Mouse (Mus musculus) right cerebral cortex, adult 18-20 months (tissue): ENCODE measurements around the gene Ryk.
"Not testable (repeated sequence)": the region's sequence is repeated elsewhere in the genome, so short reads cannot be mapped to it uniquely, and the experiment has no call there.

Source experiments
- DNase-seq: peaks from one replicate; pipeline ENCODE4 v3.0.0; 2022; ENCODE audit warnings: mixed read lengths

Gene Ryk

DNA sequence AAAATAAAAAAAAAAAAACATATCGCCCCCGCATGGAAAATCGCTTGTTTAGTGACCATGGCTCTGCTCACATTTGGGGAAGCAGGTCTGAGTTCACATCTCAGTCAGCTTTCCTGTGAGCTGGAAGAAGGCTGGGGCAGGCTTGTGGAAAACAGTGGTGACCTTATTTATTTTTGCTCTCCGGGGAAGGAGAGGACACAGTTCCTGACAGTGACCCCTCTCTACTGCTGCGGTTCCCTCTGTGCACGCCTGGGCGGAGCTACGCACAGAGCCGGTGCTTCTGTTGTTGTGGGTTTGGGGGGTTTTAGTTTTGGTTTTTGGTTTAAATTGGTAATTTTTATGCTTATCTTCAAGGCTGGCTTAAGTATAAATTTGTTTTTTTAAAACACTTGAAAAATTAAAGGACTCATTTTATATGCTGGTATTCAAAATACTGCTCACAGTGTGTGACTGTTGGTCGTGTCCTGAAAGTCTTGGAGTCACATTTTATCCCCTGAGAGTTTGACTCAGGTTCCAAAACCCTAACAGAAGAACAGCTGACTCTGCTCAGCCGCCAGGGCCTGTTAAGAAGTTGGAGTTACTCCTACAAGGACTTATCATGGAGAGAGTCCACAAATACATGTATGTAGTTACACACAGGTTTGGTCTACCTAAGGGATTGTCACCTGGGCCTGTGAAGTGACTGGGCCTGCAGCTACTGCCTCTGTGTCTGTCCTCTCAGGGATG, 73.0 kb downstream of the Ryk start:
- DNase-seq: no peak

DNA sequence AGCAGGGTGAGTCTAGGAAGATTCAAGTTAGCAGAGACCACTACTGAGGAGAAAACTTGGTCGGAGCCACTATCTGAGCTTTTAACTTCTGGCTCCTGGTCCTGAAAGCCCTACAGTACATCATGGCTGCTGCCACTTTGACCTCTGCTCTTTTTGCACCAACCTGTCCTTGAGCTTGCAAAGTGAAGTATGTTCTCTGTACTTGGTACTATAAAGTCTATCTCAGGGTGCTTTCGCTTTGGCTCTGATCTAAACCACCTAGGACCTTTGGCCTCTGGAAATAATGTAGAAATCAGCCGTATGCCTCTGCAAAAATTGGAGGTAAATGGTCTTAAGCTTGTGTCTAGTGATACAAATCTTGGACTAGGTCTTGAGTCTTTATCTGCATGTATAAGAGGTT, 76.8 kb downstream of the Ryk start:
- DNase-seq: no peak

DNA sequence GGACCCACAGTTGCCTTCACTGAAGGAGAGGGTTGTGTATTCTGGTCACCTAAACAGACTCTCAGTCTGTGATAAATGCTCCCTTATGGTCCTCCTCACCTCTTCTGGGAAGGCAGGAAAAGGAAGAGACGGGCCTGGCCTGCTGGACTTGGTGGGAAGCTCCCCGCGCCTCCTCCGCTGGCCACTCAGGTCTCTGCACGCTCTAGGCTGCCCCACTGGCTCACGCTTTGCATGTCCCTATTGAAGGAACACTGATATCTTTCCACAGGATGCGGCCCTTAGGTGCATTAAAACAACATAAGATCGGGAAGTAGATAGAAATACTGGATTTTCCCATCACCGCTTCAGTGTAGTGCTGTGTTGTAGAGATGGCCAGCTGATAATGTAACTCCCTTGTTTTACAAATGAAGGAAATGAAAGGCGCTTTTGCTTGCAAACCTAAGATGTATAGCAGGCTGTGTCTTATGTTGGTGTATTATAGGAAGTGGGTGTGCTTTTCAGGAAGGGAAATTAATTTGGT, 77.9 kb downstream of the Ryk start:
- no peak for DNase-seq

DNA sequence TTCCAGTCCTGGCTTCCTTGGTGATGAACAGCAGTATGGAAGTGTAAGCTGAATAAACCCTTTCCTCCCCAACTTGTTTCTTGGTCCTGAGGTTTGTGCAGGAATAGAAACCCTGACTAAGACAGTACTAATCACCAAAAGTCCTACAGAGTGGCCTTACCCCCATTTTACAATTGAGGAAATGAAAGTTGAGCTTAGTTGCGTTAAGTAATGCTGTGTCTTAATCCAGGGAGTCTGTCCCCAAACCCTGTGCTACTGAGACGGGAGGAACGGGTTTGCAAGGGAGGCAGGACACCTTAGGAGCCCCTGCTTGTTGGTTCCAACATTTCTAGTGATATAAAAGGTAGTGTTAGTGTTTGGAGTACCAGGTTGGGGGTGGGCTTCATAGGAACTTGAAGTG, 78.9 kb downstream of the Ryk start:
- DNase-seq: not testable (repeated sequence)

DNA sequence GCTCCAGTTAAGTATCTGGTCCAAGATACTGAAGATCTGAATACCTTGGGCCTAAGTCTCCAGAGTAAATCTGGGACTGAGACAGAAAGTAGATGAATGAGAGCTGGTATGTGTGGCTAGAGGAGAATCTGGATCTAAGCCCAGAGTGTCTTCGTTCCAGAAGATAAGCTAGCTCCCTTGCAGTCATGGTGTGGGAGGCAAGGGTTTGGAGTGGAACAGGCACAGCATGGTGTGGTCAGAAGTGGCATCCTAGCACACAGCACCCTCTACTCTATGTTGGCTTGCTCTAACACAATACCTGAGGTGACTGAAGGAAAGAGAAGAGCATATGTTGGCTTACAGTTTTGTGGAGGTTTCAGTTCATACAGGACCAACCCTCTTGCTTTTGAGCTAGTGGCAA, 79.9 kb downstream of the Ryk start:
- DNase-seq: peak; percentile 58

DNA sequence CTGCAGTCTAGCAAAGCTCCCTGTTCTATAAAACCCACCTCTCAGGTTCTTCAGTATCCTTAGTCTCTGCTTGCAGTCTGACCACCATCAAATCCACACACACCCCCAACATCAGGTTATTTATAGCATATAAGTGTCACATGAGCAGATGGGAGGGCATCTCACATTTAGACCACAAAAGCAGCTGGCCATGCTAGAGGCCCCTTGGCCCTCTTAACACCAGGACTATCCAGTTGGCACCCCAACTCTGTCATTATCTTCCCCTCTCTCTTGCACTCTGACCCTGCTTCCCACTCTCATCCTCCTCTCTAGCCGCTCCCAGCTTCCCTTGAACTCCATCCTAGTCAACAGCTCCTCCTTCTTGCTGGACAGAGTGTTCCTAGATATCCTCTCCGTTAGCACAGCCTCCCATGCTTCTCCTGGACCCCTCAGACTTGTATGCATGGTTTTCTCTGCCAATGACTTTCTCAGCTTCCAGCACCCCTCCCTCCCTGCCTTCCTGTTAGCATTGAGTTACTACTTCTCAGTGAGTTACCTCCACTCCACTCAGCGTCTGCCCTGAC, 80.7 kb downstream of the Ryk start:
- no peak for DNase-seq

DNA sequence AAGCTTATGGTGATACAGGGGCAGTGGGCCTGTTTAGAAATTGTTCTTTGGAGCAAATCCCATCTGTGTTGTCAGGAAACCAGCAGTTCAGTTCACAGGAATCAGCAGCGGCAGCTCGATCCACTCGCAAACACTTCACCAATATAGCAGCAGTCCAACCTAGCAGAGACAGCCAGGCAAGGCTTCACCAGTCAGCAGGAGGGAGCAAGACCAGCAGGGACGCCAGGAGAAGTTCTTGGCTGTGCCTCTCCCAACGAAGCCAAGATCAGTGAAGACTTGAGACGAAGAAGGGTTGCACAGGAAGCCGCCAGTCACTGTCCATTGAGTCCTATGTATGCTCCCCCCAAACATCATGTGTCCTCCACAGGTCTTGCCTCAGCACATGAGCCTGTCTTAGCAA, 81.4 kb downstream of the Ryk start:
- no peak for DNase-seq

DNA sequence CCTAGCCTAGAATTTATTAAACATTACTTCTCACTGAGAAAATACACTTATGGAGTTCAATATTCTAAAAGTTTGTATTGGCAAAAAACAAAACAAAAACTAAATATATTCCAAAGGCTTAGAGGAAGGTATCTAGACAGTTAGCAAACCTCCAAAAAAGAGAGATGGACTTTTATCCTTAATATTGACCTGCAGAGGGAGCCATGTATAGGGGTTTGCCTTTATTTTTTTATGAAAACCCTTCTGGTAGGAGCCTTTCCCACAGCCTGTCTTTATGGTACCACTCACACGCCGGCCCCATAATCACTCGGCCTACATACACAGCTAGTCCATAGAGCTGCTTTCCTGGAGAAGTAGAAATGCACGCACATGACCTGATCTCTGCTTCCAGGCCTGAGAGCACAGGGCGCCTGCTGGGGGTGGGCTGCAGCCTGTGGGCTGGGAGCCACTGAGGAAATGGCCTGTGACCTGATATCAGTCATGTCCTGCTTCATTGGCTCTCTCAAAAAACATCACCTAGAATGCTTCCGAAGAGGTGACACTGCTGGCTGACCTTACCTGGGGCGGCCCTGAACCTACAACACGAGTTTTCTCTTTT, 82.9 kb downstream of the Ryk start:
- DNase-seq: no peak

DNA sequence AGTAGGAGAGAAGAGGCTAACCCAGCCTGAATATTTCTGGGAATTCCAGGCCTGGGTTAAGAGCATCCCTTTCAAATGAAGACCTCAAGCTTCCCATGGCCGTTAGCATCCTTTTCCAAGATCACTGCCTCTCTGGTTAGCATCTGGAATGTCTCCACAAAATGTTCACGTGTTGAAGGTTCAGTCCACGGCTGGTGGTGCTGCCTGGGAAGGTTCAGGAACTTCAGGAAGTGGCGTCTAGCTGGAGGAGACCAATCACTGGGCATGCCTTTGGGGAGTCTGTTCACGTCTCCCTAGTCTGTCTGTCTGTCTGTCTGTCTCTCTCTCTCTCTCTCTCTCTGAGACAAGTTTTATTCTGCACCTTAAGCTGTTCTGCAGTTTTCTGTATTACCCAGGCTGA, 84.8 kb downstream of the Ryk start:
- DNase-seq: no peak

DNA sequence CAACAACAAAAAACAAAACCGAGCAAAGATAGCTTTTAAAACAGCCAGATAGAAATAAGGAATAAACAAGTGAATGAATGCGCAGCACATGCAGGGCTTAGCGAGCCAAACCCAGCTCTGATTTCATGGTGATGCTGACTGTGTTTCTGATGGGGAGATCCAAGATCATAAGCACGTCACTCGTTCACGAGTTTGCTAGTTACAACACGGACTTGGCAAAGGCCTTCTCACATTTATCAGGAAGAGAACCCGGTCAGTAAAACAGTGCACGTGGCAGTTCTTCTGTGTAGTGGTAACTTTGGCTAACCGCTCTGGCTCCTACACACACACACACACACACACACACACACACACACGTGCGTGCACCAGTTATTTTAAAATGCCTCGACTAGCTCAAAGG, 87.1 kb downstream of the Ryk start:
- no peak for DNase-seq

DNA sequence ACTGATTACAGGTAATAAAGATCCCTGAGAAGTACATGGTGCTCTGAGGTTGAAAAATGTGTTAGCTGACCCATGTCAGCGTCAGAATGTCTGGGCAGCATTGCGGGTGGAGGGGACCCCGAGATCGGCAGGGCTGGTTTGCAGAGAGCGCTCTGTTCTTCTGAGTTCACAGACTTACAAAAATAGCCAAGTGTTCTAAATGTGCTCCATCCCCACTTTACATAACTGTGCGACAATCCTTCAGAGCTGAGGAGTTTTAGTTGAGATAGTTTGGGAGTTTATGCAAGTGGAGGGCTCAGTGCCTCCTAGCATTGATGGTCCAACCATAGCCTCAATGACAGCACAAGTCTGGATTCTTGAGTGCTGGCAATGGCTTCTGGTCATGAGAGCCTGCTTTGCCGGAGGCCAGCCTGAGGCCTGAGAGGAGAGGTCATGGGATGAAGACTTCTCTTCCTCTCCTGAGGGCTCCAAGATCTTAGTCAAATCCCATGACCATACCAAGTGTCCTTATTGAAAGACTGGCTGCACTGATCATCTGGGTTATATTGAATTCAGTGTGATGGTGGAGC, 88.2 kb downstream of the Ryk start:
- DNase-seq: peak; percentile 55

DNA sequence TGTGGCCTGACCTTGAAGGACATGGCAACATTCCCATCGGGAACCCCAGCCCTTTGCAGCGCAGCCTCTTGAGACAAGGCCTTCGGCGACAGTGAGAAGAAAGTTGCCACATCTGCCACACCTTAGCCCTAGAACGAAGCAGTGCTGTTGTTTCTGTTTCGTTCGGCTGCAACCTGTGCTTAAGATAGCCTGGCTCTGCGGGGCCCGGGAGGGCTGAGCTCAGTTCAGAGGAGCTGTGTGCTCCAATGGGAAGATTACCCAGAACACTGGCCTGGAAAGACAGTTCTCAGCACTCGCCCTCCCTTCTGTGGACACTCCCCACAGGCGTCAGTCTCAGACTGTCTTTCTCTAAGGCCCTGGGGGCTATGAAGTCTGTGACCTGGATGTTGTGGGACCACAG, 89.1 kb downstream of the Ryk start:
- DNase-seq: no peak

DNA sequence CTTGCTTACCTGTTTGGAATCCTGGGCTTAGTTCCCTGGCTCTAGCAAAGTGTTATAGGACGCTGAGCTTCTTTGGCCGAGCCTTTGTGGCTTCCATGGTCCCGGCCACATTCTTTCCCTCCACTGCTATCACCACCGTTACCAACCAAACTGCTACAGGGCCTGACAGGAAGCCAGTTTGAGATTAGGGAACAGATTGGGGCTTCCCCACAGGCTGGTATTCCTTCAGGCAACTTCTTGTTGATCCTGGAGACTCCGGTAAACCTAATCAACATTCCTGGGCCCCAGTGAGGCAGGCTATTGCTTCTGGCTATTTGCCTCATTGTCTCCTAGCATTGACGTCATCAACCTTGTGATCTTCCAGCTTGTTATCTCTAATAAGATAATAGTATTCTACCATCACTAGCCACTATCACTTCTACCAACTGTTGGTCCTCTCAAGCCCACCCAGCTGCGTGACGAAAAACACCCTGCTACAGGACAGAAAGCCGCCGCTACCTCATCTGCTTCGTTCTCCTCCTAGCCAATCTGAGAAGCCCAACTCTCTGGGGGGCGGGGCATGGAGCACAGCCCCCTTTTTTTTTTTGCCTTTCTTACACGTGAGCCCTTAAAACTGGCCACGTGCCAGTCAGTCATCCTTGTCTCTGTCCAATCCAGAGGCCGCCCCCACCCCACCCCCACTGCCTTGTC, 90.1 kb downstream of the Ryk start:
- DNase-seq: no peak

DNA sequence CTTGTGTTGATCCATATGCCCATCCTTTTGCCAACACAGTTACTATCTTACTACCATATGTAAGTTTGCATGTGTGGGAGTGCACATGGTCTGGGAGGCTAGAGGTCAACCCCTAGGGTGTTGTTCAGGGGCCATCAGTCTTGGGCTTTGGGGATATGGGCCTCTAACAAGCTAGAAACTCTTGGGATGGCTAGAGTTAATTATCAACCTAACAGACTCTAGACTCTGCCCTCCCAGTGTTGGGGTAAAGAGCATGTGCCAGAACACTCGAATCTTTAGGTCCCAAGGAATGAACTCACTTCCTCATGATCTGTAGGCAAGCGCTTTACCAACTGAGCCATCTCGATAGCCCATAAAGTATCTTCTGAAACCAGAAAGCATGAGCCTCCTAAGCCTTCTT, 91.4 kb downstream of the Ryk start:
- no peak for DNase-seq

DNA sequence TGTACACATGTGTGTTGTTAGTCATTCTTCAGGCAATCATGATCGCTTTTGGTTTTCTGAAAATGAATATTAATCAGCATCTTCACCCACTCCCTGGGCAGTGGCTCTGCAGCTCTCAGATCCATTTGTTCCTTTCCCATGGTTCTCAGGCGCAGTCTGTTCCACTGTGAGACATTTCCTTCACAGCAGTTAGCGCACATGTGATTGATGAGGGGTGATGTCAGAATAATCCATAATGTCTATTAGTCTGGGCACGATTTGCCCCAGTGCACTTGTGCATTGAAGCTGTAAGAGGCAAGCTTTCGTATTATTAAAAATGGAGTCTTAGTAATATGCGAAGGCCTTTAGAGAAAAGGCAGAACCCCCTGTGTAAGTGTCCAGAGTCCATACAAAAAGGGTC, 95.1 kb downstream of the Ryk start:
- DNase-seq: no peak

DNA sequence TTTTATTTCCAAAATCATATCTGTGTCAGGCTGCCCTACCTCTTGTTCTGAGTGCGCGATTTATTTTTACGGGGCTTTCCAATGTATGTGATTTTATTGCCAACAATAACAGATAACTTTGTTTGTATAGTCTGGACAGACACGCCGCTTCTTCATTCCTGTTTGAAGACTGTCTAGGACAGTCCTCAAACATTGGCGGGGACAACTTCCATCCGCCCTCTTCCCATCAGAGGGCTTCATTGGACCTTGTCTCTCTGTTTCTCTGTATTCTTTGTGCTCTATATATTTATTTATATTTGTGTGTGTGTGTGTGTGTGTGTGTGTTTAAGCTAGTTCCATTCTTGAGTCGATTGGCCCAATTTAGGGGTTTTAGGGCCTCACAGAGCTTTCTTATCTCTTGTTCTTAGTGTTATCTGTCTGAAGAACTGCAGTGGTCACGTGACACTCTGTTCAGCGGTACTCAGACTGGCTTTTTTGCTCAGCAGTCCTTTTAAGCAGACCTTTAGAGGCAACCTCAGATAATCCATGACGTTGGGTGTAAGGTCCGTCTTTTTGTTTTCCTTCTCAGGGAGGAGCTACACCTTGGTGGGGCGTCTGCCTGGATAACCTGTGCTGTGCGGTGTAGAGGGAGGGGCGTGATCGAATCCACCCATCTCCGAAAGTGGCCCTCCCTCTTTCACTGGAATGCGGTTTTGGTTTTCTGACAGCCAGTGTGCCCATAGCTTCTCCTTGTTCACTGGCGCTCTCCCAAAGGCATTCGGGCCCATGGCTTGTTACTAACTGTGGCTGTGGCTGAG, 99.4 kb downstream of the Ryk start:
- DNase-seq: no peak

DNA sequence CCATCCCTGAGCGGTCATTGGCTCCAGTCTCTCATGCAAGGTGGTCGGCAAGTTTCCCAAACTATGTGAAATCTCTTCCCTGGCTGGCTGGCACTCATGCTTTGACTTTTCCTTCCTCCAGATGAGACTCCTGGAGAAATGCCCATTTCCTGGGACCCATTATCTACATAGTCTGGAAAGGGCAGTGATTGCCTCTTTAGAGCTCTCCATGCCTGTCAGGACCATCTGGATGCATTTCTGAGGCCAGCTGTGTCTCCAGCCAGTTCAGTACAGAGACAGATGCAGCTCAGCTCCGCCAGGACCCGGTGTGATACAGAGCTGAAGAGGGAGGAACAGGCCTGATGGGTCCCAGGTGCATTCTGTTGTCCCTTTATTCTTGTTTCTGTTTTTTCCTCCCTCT, 107.5 kb downstream of the Ryk start:
- DNase-seq: no peak

DNA sequence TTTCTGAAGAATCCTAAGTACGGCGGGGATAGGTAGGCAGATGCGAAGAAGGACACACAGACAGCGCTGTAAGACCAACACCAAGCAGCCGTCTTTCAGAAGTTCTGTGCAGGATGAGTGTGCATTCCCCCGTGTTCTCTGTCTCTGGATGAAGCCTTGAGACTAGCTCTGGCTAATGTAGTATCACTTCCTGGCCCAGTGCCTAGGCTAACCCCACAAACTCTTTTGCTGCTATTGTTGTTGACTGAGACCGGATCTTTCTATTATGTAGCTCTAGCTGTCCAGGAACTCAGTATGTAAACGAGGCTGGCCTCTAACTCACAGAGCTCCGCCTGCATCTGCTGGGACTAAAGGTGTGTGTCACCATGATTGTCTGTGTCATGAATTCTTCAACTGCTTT, 110.2 kb downstream of the Ryk start:
- no peak for DNase-seq

DNA sequence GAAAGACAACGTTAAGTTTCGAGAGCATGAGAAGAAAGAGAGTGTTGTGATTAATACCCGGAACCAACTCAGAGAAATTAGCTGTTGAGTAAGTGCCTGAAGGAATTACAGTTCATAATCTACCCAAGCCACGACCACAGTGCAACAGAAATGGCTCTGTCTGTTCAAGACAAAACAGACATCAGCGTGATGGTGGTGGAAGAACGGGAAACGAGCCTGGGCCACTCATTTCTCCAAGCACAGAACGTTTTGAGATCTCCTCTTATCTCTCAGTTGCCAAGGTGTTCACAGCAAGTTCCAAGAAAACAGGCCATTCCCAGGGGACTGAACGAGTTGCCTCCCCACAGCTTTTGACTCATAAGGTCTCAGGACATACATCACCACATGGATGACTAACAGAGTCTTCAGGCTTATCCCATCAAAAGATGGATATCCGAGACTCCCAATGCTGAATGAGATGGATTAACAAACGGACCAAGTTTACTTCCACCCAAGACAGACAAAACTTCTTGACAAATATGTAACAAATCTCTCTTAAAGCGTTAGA, 111.8 kb downstream of the Ryk start:
- no peak for DNase-seq

DNA sequence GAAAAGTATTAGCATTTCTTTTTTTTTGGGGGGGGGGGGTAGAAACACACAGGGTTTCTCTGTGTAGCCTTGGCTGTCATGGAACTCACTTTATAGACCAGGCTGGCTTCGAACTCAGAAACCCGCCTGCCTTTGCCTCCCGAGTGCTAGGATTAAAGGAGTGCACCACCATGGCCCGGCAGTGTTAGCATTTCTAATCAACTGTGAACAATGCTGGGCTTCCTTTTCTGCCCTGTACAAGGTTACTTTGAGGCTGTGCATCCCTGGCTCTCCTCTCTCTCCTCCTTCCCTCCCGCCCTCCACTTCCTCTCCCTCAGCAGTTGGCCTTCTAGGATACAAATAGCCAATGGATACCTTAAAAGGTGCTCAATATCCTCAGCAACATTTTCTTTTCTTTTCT, 114.0 kb downstream of the Ryk start:
- DNase-seq: no peak

DNA sequence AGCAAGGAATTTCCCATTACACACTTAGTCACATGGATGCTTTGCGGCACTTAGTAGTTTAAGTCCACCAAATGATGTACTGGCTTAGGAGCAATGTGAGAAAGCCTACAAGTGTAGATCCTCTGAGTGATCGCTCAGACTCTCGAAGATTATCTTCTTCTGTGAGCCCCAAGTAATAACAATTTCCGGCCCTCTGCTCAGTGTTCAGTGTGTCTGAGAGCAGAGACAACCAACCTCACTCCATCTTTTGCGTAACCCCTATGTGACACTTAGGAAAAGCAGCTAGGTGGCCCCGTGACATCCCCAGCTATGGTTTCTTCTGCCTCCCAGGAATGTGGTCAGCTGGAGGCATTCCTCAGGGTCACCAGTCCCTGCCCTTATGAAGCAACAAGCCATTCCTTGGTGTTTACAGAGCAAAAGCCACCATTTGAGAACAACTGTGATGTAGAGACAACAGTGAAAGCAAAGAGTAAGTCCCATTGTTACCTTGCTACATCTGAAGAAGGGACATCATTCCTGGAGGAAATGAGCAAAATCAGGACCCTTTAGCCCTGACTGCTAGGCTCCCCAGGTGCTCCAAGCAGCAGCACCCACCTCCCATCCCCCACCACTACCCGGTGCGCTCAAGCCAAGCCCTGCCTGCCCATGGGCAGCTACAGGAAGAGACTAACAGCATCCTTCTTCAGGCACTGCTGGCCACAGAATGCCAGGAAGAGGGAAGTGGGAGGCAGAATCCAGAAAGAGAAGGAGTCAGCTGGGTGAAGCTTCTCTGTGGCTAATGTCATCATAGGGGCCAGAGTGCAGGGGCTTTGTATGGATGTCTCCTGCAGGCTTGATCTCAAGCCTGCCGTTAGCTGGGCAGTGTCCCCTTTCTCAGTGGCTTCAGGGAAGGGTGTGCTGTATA, 116.6 kb downstream of the Ryk start:
- no peak for DNase-seq
